Mouse (Mus musculus) kidney, embryonic 14.5 days (tissue): ENCODE results near the gene Emc9. TPM values are rescaled to one million over a fixed set of nuclear protein-coding genes. Genes with fewer than 3 reads are reported as not detected.

Experiments used
- ATAC-seq: fragments of 200-750 bp; cut with Nextera tagmentation; 2 replicates; pipeline ENCODE4 v1.8.0; 2017; ENCODE audit warnings: moderate number of reproducible peaks, mild to moderate bottlenecking, moderate TSS enrichment, moderate library complexity; ENCODE audit not compliant: low FRiP score, low TSS enrichment
- H3K27ac ChIP-seq: fragments of 300-500 bp; sonication (generic); 2 replicates; pipeline ENCODE4 v1.5.1; 2014; ENCODE audit warnings: low read depth, mild to moderate bottlenecking, low read length, moderate library complexity, mixed read lengths
- H3K27me3 ChIP-seq: fragments of 300-500 bp; sonication (generic); 2 replicates; pipeline ENCODE4 v1.6.1; 2014; ENCODE audit warnings: mild to moderate bottlenecking, low read length; ENCODE audit not compliant: control insufficient read depth, insufficient read depth
- H3K36me3 ChIP-seq: fragments of 300-500 bp; sonication (generic); 2 replicates; pipeline ENCODE4 v1.6.1; 2014; ENCODE audit warnings: low read length, mixed read lengths; ENCODE audit not compliant: control insufficient read depth, insufficient read depth
- H3K4me1 ChIP-seq: fragments of 300-500 bp; sonication (generic); 2 replicates; pipeline ENCODE4 v1.6.1; 2014; ENCODE audit warnings: low read length, mixed read lengths; ENCODE audit not compliant: control insufficient read depth, insufficient read depth
- H3K4me2 ChIP-seq: fragments of 300-500 bp; sonication (generic); replicated peaks from 2 replicates; pipeline ENCODE4 v1.6.1; 2014; ENCODE audit warnings: low read depth, mild to moderate bottlenecking, low read length
- H3K4me3 ChIP-seq: fragments of 300-500 bp; sonication (generic); 2 replicates; pipeline ENCODE4 v1.5.1; 2014; ENCODE audit warnings: mild to moderate bottlenecking, low read length
- H3K9ac ChIP-seq: fragments of 300-500 bp; sonication (generic); 2 replicates; pipeline ENCODE4 v1.6.1; 2014; ENCODE audit warnings: low read depth, mild to moderate bottlenecking, low read length, moderate library complexity
- H3K9me3 ChIP-seq: fragments of 300-500 bp; sonication (generic); 2 replicates; pipeline ENCODE4 v1.6.1; 2016; ENCODE audit warnings: low read length; ENCODE audit not compliant: control insufficient read depth
- WGBS: fragments of 180-500 bp; shearing (Covaris S2); extraction: QIAGEN DNeasy Blood & Tissue Kit; methylation state at CpG from one replicate; pipeline ENCODE4 v1.1.7; 2014; 5-methylcytosine and 5-hydroxymethylcytosine counted together
- polyA plus RNA-seq: library from polyadenylated mRNA; unstranded; fragments of >200 nt; fragmentation: Nextera tagmentation; extraction: Ambion mirVana; gene quantifications from 2 replicates; pipeline ENCODE4 v1.2.1, GENCODE M21; 2014

The Emc9 gene
- polyA plus RNA-seq, result 5.6 and 7.5 TPM in 2 replicates

DNA sequence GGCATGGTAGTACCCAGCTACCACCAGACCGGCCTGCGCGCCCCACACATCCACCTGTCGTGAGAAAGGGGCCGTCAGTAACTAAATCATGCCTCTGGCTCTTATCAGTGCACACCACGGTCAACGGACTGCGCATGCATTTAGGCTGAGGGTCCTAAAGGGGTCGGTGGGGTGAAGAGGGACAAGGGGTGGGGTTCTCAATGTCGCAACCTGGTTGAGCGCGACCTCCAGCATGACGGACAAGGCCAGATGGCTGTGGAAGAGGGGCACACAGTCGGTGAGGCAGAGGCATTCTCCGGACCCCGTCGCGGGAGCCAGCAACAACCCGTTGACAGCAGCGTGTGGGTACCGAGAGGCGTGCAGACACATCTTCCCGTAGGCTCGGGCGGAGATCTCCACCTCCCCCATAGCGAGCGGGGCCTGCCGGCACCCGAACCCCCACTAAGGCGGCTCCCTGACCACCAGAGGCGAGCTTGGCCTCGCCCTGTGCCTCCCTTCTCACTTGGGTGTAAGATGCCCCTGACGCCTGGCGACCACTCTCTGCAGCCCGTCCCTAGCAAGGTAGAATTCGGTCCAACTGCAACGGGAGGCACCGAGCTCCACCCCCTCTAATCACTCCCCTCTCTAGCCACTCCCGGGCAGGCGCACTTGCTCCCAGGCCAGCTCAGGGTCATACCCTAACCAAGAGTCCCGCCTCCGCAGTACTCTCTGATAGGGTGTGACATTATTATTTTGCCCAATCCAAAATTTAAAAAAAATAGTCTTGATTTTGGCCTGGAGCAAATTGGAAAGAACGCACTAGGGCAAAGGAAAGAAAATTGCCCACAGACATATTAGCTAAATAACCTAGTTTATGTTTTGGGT, at the start of gene Emc9:
Emc9 (minus strand) TSS at position 601 of the 864 bp plus-strand sequence.
- ATAC-seq, result peak; percentile 74
- Histone ChIP-seq H3K27me3 (no peaks in the 10 kb centered on the region), H3K4me1 (peaks cover 2% of the 10 kb centered on the region; the same call in 1 of the 2 replicates), H3K9ac (peak within 1 kb of the TSS; percentile 52; the same call in 1 of the 2 replicates), H3K27ac (no peak within 1 kb of the TSS), H3K4me2 (peak within 1 kb of the TSS; percentile 80), H3K9me3 (no peaks in the 10 kb centered on the region), H3K36me3 (peaks cover 21% of the 10 kb centered on the region; the same call in 1 of the 2 replicates), H3K4me3 (peak within 1 kb of the TSS; percentile 46)
- 2% methylated on average over 43 of the region's 43 CpGs for WGBS

DNA sequence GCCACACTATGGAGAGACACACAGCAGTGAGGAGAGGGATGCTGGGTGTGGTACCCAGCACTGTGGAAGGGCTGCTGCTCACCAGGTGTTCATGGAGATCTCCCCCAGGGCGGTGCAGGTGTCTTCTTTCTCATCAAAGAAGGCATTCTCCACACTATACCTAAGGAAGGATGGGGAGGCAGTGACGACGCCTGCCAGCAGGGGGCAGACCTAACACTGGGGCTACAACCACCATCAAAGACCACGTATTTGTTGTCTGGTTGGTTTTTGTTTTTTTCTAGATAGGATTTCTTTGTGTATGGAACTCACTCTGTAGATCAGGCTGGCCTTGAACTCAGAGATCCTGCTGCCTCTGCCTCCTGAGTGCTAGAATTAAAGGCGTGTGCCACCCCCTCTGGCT, 44.2 kb upstream of the Emc9 start:
- Histone ChIP-seq H3K27me3 (no peaks in the 10 kb centered on the region), H3K27ac (no peak overlapping the region), H3K9ac (no peak overlapping the region), H3K4me1 (no peaks in the 10 kb centered on the region; the same call in 1 of the 2 replicates), H3K4me2 (no peak overlapping the region), H3K9me3 (no peaks in the 10 kb centered on the region), H3K4me3 (no peak overlapping the region), H3K36me3 (peaks cover 99% of the 10 kb centered on the region)
- WGBS, result 66% methylated on average over 5 of the region's 5 CpGs
- ATAC-seq, result no peak

GRCm38 (mm10) chr14:55628077-55628827, 43.1 kb upstream of the Emc9 start:
- H3K36me3 ChIP-seq, result peaks cover 95% of the 10 kb centered on the region
- no peaks in the 10 kb centered on the region for H3K9me3 ChIP-seq
- H3K27me3 ChIP-seq, result no peaks in the 10 kb centered on the region
- no peak overlapping the region for H3K4me3 ChIP-seq
- H3K27ac ChIP-seq, result no peak overlapping the region
- H3K4me2 ChIP-seq, result no peak overlapping the region
- H3K9ac ChIP-seq, result no peak overlapping the region
- ATAC-seq, result no peak
- no peaks in the 10 kb centered on the region for H3K4me1 ChIP-seq
- 77% methylated on average over 27 of the region's 27 CpGs for WGBS

GRCm38 (mm10) chr14:55618486-55619195, 33.5 kb upstream of the Emc9 start:
- Histone ChIP-seq H3K27me3 (no peaks in the 10 kb centered on the region), H3K4me2 (peak overlapping the region; percentile 48), H3K4me3 (peak overlapping the region; percentile 37), H3K27ac (no peak overlapping the region), H3K9ac (peak overlapping the region; percentile 44; the same call in 1 of the 2 replicates), H3K9me3 (no peaks in the 10 kb centered on the region), H3K36me3 (no peaks in the 10 kb centered on the region), H3K4me1 (no peaks in the 10 kb centered on the region)
- 48% methylated on average over 22 of the region's 22 CpGs for WGBS
- 0 out of 2 replicates have a peak, but pooled peaks have one; percentile 20 for ATAC-seq

DNA sequence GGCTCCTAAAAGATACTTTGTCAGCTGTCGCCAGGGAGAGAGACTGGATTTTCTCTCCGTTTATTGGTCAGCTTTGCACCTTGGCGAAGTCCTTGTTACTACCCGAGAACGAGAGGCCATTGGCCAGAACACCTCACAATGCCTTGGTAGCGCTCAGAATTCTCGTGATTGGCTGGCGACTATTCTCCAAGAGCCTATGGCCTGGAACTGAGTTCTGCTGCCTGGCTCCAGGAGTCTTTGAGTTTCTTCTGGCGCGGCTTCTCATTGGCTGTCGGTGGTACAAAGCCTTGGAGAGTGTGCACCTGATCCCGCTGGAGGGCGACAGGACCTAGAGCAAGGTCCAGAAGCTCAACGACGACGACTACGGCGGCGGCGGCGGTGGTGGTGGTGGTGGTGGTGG, 32.7 kb upstream of the Emc9 start, which contains the start of gene Rec8:
Rec8 (plus strand) TSS at position 216 of the 400 bp plus-strand sequence.
- peak; percentile 88 for ATAC-seq
- Histone ChIP-seq H3K4me1 (no peaks in the 10 kb centered on the region), H3K9me3 (no peaks in the 10 kb centered on the region), H3K4me2 (peak within 1 kb of the TSS; percentile 48), H3K4me3 (peak within 1 kb of the TSS; percentile 37), H3K9ac (peak within 1 kb of the TSS; percentile 44; the same call in 1 of the 2 replicates), H3K36me3 (no peaks in the 10 kb centered on the region), H3K27ac (no peak within 1 kb of the TSS), H3K27me3 (no peaks in the 10 kb centered on the region)
- 18% methylated on average over 21 of the region's 21 CpGs for WGBS

GRCm38 (mm10) chr14:55616844-55617243, 31.7 kb upstream of the Emc9 start:
- H3K4me1 ChIP-seq, result no peaks in the 10 kb centered on the region
- no peaks in the 10 kb centered on the region for H3K27me3 ChIP-seq
- 80% methylated on average over 2 of the region's 2 CpGs for WGBS
- H3K4me3 ChIP-seq, result no peak overlapping the region
- H3K36me3 ChIP-seq, result no peaks in the 10 kb centered on the region
- no peak for ATAC-seq
- H3K4me2 ChIP-seq, result no peak overlapping the region
- no peak overlapping the region for H3K27ac ChIP-seq
- H3K9ac ChIP-seq, result no peak overlapping the region
- H3K9me3 ChIP-seq, result no peaks in the 10 kb centered on the region

DNA sequence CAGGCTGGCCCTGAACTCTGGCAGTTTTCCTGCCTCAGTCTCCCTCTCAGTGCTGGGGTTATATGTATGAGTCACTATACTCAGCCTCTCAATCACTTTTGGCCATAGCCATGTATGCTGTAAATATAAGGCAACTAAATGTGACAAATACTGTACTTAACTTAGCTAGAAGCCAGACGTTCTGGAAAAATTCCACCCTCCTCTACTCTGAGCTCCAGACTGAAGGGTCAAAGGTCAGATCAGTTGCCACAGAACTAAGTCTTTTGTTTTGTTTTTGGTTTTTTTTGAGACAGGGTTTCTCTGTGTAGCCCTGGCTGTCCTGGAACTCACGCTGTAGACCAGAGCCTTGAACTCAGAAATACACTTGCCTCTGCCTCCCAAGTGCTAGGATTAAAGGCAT, 30.8 kb upstream of the Emc9 start:
- WGBS, result 48% methylated on average over 2 of the region's 2 CpGs
- ATAC-seq, result no peak
- Histone ChIP-seq H3K36me3 (no peaks in the 10 kb centered on the region; the same call in 1 of the 2 replicates), H3K9me3 (no peaks in the 10 kb centered on the region), H3K4me3 (no peak overlapping the region), H3K9ac (no peak overlapping the region), H3K27me3 (no peaks in the 10 kb centered on the region), H3K27ac (no peak overlapping the region), H3K4me1 (no peaks in the 10 kb centered on the region), H3K4me2 (no peak overlapping the region)

DNA sequence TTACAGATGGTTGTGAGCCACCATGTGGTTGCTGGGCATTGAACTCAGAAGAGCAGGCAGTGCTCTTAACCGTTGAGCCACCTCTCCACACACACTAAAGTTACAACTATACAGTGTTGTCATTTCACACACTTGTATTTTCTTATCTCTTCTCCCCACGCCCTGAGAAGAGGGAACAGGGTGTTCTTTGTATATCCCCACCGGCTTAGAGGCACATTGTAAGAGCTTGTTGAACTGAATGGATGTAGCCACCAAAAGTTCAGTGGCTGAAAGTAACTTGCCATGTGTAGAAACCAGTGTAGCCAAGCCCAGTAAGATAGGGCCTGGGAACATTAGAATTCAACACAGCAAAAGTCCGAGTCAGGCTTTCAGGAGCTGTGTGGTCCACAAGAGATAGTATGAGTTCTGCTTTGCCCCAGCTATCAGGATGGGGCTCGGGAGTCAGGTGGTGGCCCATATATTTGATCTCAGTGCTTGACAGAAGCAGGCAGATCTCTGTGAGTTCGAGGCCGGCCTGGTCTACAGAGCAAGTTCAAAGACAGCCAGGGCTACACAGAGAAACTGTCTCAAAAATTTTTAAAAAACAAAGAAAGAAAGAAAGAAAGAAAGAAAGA, 29.6 kb upstream of the Emc9 start:
- WGBS, result 77% methylated on average over 7 of the region's 7 CpGs
- ATAC-seq, result no peak
- no peak overlapping the region for H3K27ac ChIP-seq
- no peak overlapping the region for H3K9ac ChIP-seq
- no peaks in the 10 kb centered on the region for H3K27me3 ChIP-seq
- no peaks in the 10 kb centered on the region for H3K4me1 ChIP-seq
- H3K4me2 ChIP-seq, result no peak overlapping the region
- H3K9me3 ChIP-seq, result no peaks in the 10 kb centered on the region
- peaks cover 2% of the 10 kb centered on the region for H3K36me3 ChIP-seq
- H3K4me3 ChIP-seq, result no peak overlapping the region
